ENCODE assay signal across 8 mouse cellular contexts in genomic region chr11:97279405-97280215, GRCm38 (mm10). TPM values are rescaled to one million over a fixed set of nuclear protein-coding genes. Genes with fewer than 3 reads are reported as not detected.
A peak's percentile ranks its signal among the peaks of the same experiment; 100 is the strongest.
DNase-seq lines count a peak whose midpoint lies in the region; ATAC-seq lines count a peak whose summit lies in the region.

No protein-coding gene starts in this region.

- no peaks in the 10 kb centered on the region for H3K27me3 ChIP-seq in intestine, embryonic 16.5 days (replicated peaks; ENCODE audit: control insufficient read depth, insufficient read depth, low read length)
- H3K27me3 ChIP-seq in limb, embryonic 10.5 days (ENCODE audit: low read depth, poor library complexity, severe bottlenecking) = no peaks in the 10 kb centered on the region
- H3K27me3 ChIP-seq in midbrain, embryonic 11.5 days (ENCODE audit: control insufficient read depth, insufficient read depth, low read length) = no peaks in the 10 kb centered on the region

- H3K4me1 ChIP-seq in intestine, embryonic 16.5 days (ENCODE audit: control insufficient read depth, insufficient read depth, low read length) = peaks cover 13% of the 10 kb centered on the region
- H3K4me1 ChIP-seq in limb, embryonic 10.5 days = peaks cover 27% of the 10 kb centered on the region
- peaks cover 13% of the 10 kb centered on the region for H3K4me1 ChIP-seq in midbrain, embryonic 11.5 days (ENCODE audit: control insufficient read depth, insufficient read depth, low read length)

- no peaks in the 10 kb centered on the region for H3K9me3 ChIP-seq in intestine, embryonic 16.5 days (ENCODE audit: control insufficient read depth, low read length)
- H3K9me3 ChIP-seq in limb, embryonic 10.5 days (replicated peaks) = no peaks in the 10 kb centered on the region
- H3K9me3 ChIP-seq in midbrain, embryonic 11.5 days (ENCODE audit: control insufficient read depth, low read length) = no peaks in the 10 kb centered on the region

- WGBS in intestine, embryonic 16.5 days = 1% methylated on average over 63 of the region's 64 CpGs
- under 1% methylated on average over 62 of the region's 64 CpGs for WGBS in limb, embryonic 10.5 days
- WGBS in midbrain, embryonic 11.5 days = under 1% methylated on average over 48 of the region's 64 CpGs

- peak; percentile 37 for DNase-seq in layer of hippocampus, adult 11-12 months (ENCODE audit: low spot score)
- no peak for DNase-seq in layer of hippocampus, adult 9-10 months (ENCODE audit: low spot score)
- peak; percentile 91 for DNase-seq in embryo, embryonic 11 days
- DNase-seq in gastrocnemius, postnatal 36 days = peak; percentile 35 to 37
- DNase-seq in limb, embryonic 10.5 days (ENCODE audit: low spot score) = peak; percentile 79
- DNase-seq in midbrain, embryonic 11.5 days (ENCODE audit: low spot score, missing footprints) = peak; percentile 96
- peak; percentile 3 to 21 for DNase-seq in spleen, adult 18-20 months

- peak overlapping the region; percentile 100 for H3K9ac ChIP-seq in intestine, embryonic 16.5 days (ENCODE audit: low read depth, low read length)
- peak overlapping the region; percentile 98 for H3K9ac ChIP-seq in midbrain, embryonic 11.5 days (ENCODE audit: low read length)

- ATAC-seq in intestine, embryonic 16.5 days = peak; percentile 47
- peak; percentile 90 for ATAC-seq in midbrain, embryonic 11.5 days (ENCODE audit: low FRiP score)

- peak overlapping the region; percentile 60 for H3K4me2 ChIP-seq in intestine, embryonic 16.5 days (ENCODE audit: low read depth, low read length)
- H3K4me2 ChIP-seq in midbrain, embryonic 11.5 days = peak overlapping the region; percentile 71

- intact Hi-C loops in gastrocnemius, postnatal 36 days (cut with DNase I) = loop anchor here (1.0 kb wide), 1 partner anchor 31 kb away; no protein-coding TSS in a partner anchor

- H3K4me3 ChIP-seq in intestine, embryonic 16.5 days (ENCODE audit: low read length) = peak overlapping the region; percentile 100
- peak overlapping the region; percentile 100 for H3K4me3 ChIP-seq in limb, embryonic 10.5 days
- H3K4me3 ChIP-seq in midbrain, embryonic 11.5 days (ENCODE audit: low read depth, low read length) = peak overlapping the region; percentile 99

- peak overlapping the region; percentile 99 for H3K27ac ChIP-seq in intestine, embryonic 16.5 days (ENCODE audit: low read length)
- peak overlapping the region; percentile 98 for H3K27ac ChIP-seq in limb, embryonic 10.5 days
- peak overlapping the region; percentile 98 for H3K27ac ChIP-seq in midbrain, embryonic 11.5 days (ENCODE audit: low read depth, low read length)

- no peaks in the 10 kb centered on the region for H3K36me3 ChIP-seq in intestine, embryonic 16.5 days (ENCODE audit: control insufficient read depth, insufficient read depth, low read length)
- 0 out of 2 replicates have a peak, but pooled peaks cover 3% of the 10 kb centered on the region for H3K36me3 ChIP-seq in limb, embryonic 10.5 days
- H3K36me3 ChIP-seq in midbrain, embryonic 11.5 days (ENCODE audit: control insufficient read depth, insufficient read depth, low read length) = no peaks in the 10 kb centered on the region

RNA-seq across cellular contexts. Expression of gene Npepps, which starts 0.8 kb away (rescaled TPM):
- total RNA-seq in gastrocnemius, postnatal 36 days (2021) = 10 to 100 TPM; 51.5 to 56.9 TPM
- 95.7 and 101 TPM in 2 replicates for polyA plus RNA-seq in intestine, embryonic 16.5 days (2015; fragmentation: Nextera tagmentation; extraction: Ambion mirVana)
- 61.6 and 70.5 TPM in 2 replicates for polyA plus RNA-seq in limb, embryonic 10.5 days (2016; fragmentation: Nextera tagmentation; extraction: Ambion mirVana)
- polyA plus RNA-seq in midbrain, embryonic 11.5 days (2014; fragmentation: Nextera tagmentation; extraction: Ambion mirVana) = 92.6 and 101 TPM in 2 replicates

RNA-seq across cellular contexts. Expression of gene Mrpl45, which starts 35.9 kb away (rescaled TPM):
- total RNA-seq in gastrocnemius, postnatal 36 days (2021) = 10 to 100 TPM; 33.5 to 37.9 TPM
- 65.0 and 65.4 TPM in 2 replicates for polyA plus RNA-seq in intestine, embryonic 16.5 days (2015; fragmentation: Nextera tagmentation; extraction: Ambion mirVana)
- polyA plus RNA-seq in limb, embryonic 10.5 days (2016; fragmentation: Nextera tagmentation; extraction: Ambion mirVana) = 64.9 and 66.1 TPM in 2 replicates
- 56.6 and 58.9 TPM in 2 replicates for polyA plus RNA-seq in midbrain, embryonic 11.5 days (2014; fragmentation: Nextera tagmentation; extraction: Ambion mirVana)
